In the genomic region with DNA sequence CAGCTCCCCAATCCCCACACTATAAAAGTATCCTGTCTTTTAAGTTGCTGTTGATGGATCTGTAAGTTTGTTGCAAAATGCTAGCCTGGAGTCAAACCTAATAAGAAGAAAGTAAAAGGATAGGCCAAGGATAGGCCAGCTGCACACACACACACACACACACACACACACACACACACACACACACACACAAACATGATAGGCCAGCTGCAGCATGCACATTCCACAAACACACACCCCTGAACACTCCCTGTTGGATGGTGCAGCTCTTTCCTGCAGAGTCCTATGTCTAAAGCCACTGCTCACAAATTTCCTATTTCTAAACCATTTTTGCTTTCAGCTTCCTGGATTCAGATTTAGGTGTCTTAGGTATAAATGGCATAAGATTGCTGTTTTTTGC, we compare ENCODE assay signal across 27 mouse cellular contexts.
"Had no signal": no experiment of that assay in that cellular context is flagged by ENCODE, and none has a peak within 500 bp of the region (broad histone marks: within the 10 kb centered on the region; RNA-seq: fewer than 3 reads in every experiment).

No protein-coding gene starts in this region.

- H3K4me3 ChIP-seq: embryonic facial prominence, embryonic 10.5 days; embryonic facial prominence, embryonic 12.5 days; embryonic facial prominence, embryonic 13.5 days; embryonic facial prominence, embryonic 15.5 days; erythroblast, embryonic 14.5 days; forebrain, embryonic 10.5 days; forebrain, embryonic 12.5 days; forebrain, embryonic 13.5 days; forebrain, embryonic 15.5 days; gastrocnemius, adult 2 months; heart, adult 2 months had no signal

- H3K27me3 ChIP-seq: embryonic facial prominence, embryonic 12.5 days; embryonic facial prominence, embryonic 13.5 days; embryonic facial prominence, embryonic 15.5 days; forebrain, embryonic 12.5 days; forebrain, embryonic 13.5 days; forebrain, embryonic 15.5 days had no signal

- DNase-seq: cerebellum, adult 2 months; cerebellum, adult 8-10 months; cerebellum, adult 9-10 months; cerebellum, adult 9-11 months; cerebellum, postnatal 10 days; cerebellum, postnatal 14 days; cerebellum, postnatal 25 days; cerebellum, postnatal 36 days; embryo, embryonic 11 days; forebrain, postnatal 0 days; gastrocnemius, adult 2 months; gastrocnemius, postnatal 10 days; gastrocnemius, postnatal 14 days; gastrocnemius, postnatal 25 days; gastrocnemius, postnatal 36 days; heart, adult 11 months; heart, adult 18-20 months; heart, adult 2 months had no signal

- H3K4me2 ChIP-seq: embryonic facial prominence, embryonic 12.5 days; embryonic facial prominence, embryonic 13.5 days; embryonic facial prominence, embryonic 15.5 days; forebrain, embryonic 12.5 days; forebrain, embryonic 13.5 days; forebrain, embryonic 15.5 days had no signal
